Mouse (Mus musculus) hindbrain, embryonic 10.5 days (tissue): ENCODE data around the gene Mpped1. TPM values are rescaled to one million over a fixed set of nuclear protein-coding genes. Genes with fewer than 3 reads are reported as not detected.

ENCODE experiments used
- DNase-seq: peaks from one replicate; pipeline ENCODE4 v3.0.0-alpha.2; 2017; ENCODE audit warnings: low spot score
- H3K27ac ChIP-seq: fragments of 300-500 bp; sonication (generic); 2 replicates; pipeline ENCODE4 v1.5.1; 2016; ENCODE audit warnings: mild to moderate bottlenecking, moderate library complexity
- H3K27me3 ChIP-seq: fragments of 300-500 bp; sonication (generic); 2 replicates; pipeline ENCODE4 v1.6.1; 2016; ENCODE audit warnings: mild to moderate bottlenecking; ENCODE audit not compliant: poor library complexity, insufficient read depth, severe bottlenecking
- H3K36me3 ChIP-seq: fragments of 300-500 bp; sonication (generic); 2 replicates; pipeline ENCODE4 v1.6.1; 2016; ENCODE audit warnings: mild to moderate bottlenecking, moderate library complexity
- H3K4me1 ChIP-seq: fragments of 300-500 bp; sonication (generic); replicated peaks from 2 replicates; pipeline ENCODE4 v1.6.1; 2016; ENCODE audit warnings: mild to moderate bottlenecking
- H3K4me3 ChIP-seq: fragments of 300-500 bp; sonication (generic); 2 replicates; pipeline ENCODE4 v1.5.1; 2016; ENCODE audit warnings: mild to moderate bottlenecking, moderate library complexity
- H3K9me3 ChIP-seq: fragments of 300-500 bp; sonication (generic); 2 replicates; pipeline ENCODE4 v1.6.1; 2016; ENCODE audit warnings: mild to moderate bottlenecking, moderate library complexity
- WGBS: fragments of 180-500 bp; shearing (Covaris S2); methylation state at CpG from one replicate; pipeline ENCODE4 v1.1.7; 2016; 5-methylcytosine and 5-hydroxymethylcytosine counted together
- polyA plus RNA-seq: library from polyadenylated mRNA; unstranded; fragments of >200 nt; fragmentation: Nextera tagmentation; extraction: Ambion mirVana; gene quantifications from 2 replicates; pipeline ENCODE4 v1.2.1, GENCODE M21; 2016

Mpped1 gene
- polyA plus RNA-seq, 1 experiment from 2014 or later: 5.5 TPM

- Histone ChIP-seq H3K36me3 (no peaks in the 10 kb centered on the region), H3K9me3 (peaks cover 9% of the 10 kb centered on the region), H3K27ac (no peak overlapping the region), H3K4me3 (no peak overlapping the region), H3K4me1 (no peaks in the 10 kb centered on the region), H3K27me3 (no peaks in the 10 kb centered on the region)
- 89% methylated on average over 6 of the region's 6 CpGs for WGBS
- no peak for DNase-seq
These were observed 34.8 kb downstream of the Mpped1 start for GRCm38 (mm10) chr15:83814106-83814505.

DNA sequence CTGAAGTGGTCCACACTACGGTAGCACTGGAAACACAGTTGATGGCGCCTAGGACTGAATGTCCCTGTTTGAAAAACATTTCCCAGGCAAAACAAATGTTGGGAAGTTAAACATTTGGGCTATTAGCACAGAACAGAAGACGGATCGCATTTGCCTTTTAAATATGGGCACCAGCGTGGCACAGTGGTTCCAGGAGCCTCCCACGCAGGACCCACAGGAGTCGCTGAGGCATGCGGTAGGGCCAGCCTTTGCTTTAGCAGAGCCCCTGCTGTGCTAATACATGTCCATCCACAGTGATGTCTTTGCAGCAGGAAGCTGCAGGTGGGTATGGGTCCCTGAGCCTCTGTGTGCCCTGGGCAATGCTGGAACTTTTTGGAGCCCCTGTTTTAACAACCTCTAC lies 48.7 kb downstream of the Mpped1 start:
- Histone ChIP-seq H3K27ac (no peak overlapping the region), H3K4me3 (no peak overlapping the region), H3K36me3 (no peaks in the 10 kb centered on the region), H3K4me1 (no peaks in the 10 kb centered on the region), H3K27me3 (no peaks in the 10 kb centered on the region), H3K9me3 (no peaks in the 10 kb centered on the region)
- 82% methylated on average over 8 of the region's 8 CpGs for WGBS
- DNase-seq: no peak

DNA sequence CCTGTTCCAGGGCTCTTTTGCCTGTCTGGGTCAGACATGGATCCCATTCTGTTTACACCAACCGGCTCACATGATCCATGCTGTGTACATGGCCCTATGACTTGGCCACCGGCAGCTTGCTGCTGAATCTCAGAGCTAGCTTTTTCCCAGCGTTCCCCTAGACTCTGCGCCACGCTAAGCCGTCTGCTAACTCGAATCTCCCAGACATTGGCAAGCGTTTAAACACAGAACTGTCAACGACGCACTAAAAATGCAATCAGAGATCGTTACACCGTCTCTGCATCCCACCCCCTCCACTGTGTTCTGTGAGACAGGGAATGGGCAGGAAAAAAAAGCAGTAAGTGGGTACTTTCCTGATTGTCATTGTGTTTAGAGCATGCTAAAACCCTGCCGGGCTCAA lies 50.0 kb downstream of the Mpped1 start:
- Histone ChIP-seq H3K4me3 (no peak overlapping the region), H3K36me3 (no peaks in the 10 kb centered on the region), H3K4me1 (no peaks in the 10 kb centered on the region), H3K27ac (no peak overlapping the region), H3K9me3 (no peaks in the 10 kb centered on the region), H3K27me3 (no peaks in the 10 kb centered on the region)
- WGBS: 93% methylated on average over 13 of the region's 13 CpGs
- no peak for DNase-seq

DNA sequence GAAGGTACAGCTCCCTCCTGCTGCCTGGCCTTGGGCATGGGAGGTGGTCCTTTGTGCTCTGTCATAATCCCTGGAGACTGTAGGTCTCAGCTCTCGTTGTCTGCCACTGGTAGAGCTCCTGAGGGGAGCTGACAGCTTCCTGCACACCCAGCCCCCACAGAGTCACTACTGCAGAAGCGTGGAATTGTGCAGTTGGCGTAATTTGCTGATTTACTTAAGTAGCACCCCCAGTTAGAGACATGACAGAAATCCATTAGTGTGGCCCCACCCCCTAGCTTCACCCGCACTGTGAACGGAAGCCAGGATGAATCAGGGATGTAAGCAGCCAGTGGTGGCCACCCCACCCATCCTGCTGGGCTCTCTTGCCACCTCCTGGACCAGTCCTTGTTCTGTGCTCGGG lies 53.0 kb downstream of the Mpped1 start:
- 79% methylated on average over 6 of the region's 6 CpGs for WGBS
- DNase-seq: no peak

DNA sequence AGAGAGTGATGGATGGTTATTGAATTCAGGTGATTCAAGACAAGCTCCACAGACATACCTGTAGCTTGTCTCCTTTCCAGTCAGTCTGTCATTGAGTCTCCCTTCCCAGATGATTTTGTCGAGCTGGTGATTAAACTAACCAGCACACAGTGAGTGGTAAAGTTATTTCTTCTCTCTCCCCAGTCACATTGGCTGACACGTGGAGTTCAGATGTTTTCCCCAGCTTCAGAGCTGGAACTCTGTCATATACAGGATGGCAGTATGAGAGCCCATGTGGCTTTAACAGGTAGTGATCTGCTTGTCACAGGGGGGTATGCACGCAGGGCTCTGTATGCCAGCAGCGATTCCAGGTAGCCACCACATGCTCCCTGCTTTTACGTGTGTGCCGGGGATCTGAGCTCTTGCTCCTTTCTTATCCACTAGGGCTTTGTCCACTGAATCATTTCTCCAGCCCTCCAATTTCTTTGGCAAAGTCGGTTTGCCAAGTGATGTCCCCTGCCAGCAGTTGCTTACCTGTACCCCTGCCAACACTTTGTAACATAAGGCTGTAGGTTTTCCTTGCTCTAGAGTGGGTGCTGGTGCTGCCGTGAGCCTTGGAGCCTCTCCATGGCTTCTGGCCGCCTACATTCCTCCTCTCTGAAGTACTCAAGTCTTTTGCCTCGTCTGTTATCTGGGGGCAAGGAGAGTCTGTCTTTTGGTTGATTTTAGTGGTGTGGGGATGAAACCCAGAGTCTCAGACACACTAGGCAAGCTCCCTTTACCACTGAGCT lies 61.9 kb downstream of the Mpped1 start:
- 79% methylated on average over 10 of the region's 10 CpGs for WGBS
- Histone ChIP-seq H3K27me3 (peaks cover 29% of the 10 kb centered on the region), H3K4me3 (no peak overlapping the region), H3K9me3 (no peaks in the 10 kb centered on the region), H3K27ac (no peak overlapping the region), H3K36me3 (no peaks in the 10 kb centered on the region), H3K4me1 (peaks cover 43% of the 10 kb centered on the region)
- no peak for DNase-seq

More for the DNA sequence above, 53.0 kb downstream of the Mpped1 start:
- no peak overlapping the region for H3K4me3 ChIP-seq
- no peaks in the 10 kb centered on the region for H3K27me3 ChIP-seq
- no peaks in the 10 kb centered on the region for H3K36me3 ChIP-seq
- no peak overlapping the region for H3K27ac ChIP-seq
- H3K9me3 ChIP-seq: no peaks in the 10 kb centered on the region
- H3K4me1 ChIP-seq: no peaks in the 10 kb centered on the region

DNA sequence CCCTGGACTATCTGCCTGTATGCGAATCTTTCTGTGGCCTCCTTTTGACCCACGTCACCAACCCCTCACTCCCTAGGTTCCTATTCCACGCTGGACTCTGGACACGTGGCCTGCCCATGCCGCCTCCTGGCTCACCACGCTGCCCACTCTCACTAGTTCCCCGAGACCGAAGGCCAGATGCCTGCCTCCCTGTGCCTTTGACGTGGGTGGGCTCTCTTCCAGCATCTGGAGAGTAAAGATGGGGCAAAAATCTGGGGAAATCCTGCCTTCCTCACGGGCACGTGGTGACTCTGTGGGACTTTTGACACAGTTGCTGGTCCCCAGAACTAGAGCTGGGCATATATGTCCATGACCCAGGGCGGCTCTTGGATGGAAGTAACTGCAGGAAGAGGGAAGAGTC lies 63.2 kb downstream of the Mpped1 start:
- Histone ChIP-seq H3K36me3 (no peaks in the 10 kb centered on the region), H3K27ac (no peak overlapping the region), H3K4me1 (peaks cover 56% of the 10 kb centered on the region), H3K27me3 (peaks cover 30% of the 10 kb centered on the region), H3K9me3 (no peaks in the 10 kb centered on the region), H3K4me3 (no peak overlapping the region)
- WGBS: 81% methylated on average over 12 of the region's 12 CpGs
- DNase-seq: no peak

- no peak overlapping the region for H3K4me3 ChIP-seq
- 45% methylated on average over 22 of the region's 22 CpGs for WGBS
- H3K4me1 ChIP-seq: peaks cover 63% of the 10 kb centered on the region
- H3K9me3 ChIP-seq: no peaks in the 10 kb centered on the region
- peak overlapping the region; percentile 36 for H3K27ac ChIP-seq
- DNase-seq: no peak
- H3K36me3 ChIP-seq: no peaks in the 10 kb centered on the region
- peaks cover 30% of the 10 kb centered on the region for H3K27me3 ChIP-seq
These were observed 63.9 kb downstream of the Mpped1 start for GRCm38 (mm10) chr15:83842915-83843789.

DNA sequence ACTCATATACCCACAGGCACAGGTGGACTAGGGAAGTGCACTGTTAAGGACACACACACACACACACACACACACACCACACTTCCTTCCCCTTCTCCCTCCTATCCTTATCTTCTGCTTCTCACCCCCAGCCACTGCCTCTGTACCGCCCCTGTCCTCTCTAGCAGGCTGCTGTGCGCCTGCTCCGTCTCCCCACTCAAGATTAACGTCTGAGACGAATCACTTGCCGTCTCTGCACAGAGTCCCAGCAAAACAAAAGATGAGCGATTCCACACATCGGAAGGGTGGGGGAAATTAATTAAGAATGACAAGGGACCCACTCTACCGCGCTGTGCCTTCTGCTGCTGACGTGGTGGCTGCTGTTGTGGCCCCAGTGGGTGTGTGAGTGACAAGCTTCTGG lies 66.5 kb downstream of the Mpped1 start:
- no peak for DNase-seq
- Histone ChIP-seq H3K27me3 (peaks cover 24% of the 10 kb centered on the region), H3K36me3 (no peaks in the 10 kb centered on the region), H3K9me3 (no peaks in the 10 kb centered on the region), H3K4me3 (no peak overlapping the region), H3K4me1 (peaks cover 61% of the 10 kb centered on the region), H3K27ac (peak overlapping the region; percentile 72)
- WGBS: 48% methylated on average over 11 of the region's 11 CpGs

DNA sequence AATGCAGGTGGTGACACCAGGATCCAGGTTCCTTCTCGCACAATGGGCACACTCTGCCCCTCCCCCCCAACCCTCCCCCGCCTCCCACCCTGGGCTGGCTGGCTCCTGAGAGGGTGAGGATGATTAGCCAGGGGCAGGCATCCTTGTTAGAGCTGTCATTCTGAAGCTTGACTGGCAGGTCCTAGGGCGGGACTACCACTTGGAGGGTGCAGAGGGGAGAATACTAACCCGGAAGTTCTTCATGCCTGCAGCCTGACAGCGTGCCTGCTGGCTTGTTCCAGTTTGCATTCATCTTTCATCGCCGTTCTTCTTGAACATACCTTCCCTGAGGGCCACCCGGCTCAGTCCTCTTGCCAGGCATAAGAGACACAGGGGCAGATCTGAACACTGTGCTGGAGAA lies 67.3 kb downstream of the Mpped1 start:
- H3K27me3 ChIP-seq: peaks cover 22% of the 10 kb centered on the region
- H3K36me3 ChIP-seq: no peaks in the 10 kb centered on the region
- peaks cover 61% of the 10 kb centered on the region for H3K4me1 ChIP-seq
- 35% methylated on average over 8 of the region's 8 CpGs for WGBS
- peak; percentile 41 for DNase-seq
- H3K9me3 ChIP-seq: no peaks in the 10 kb centered on the region
- peak overlapping the region; percentile 72 for H3K27ac ChIP-seq
- 0 out of 2 replicates have a peak overlapping the region, but pooled peaks have one; percentile 9 for H3K4me3 ChIP-seq

DNA sequence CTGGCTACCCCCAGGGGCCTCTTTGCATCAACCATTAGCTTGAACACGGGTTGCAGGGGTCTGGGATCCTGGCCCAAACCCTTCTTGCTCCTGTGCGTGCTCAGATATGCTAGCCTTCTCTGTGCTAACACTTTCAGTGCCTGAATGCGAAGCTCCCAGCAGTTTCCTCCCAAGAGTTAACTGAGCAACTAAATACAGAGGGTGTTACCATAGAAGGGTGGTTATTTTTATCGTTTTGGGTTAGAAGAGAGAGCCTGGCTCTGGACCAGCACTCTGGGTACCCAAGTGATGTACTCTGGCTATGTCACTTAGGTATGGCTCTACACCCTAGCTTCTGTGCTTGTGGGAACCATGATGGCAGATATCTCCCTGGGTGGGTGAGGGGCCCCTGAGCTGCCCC lies 68.2 kb downstream of the Mpped1 start:
- Histone ChIP-seq H3K36me3 (no peaks in the 10 kb centered on the region), H3K27me3 (peaks cover 13% of the 10 kb centered on the region), H3K27ac (0 out of 2 replicates have a peak overlapping the region, but pooled peaks have one; percentile 72), H3K4me3 (no peak overlapping the region), H3K4me1 (peaks cover 61% of the 10 kb centered on the region), H3K9me3 (no peaks in the 10 kb centered on the region)
- WGBS: 77% methylated on average over 4 of the region's 4 CpGs
- no peak for DNase-seq

GRCm38 (mm10) chr15:83848193-83848592 lies 68.9 kb downstream of the Mpped1 start:
- no peak overlapping the region for H3K4me3 ChIP-seq
- WGBS: 77% methylated on average over 9 of the region's 9 CpGs
- no peak overlapping the region for H3K27ac ChIP-seq
- no peaks in the 10 kb centered on the region for H3K36me3 ChIP-seq
- H3K4me1 ChIP-seq: peaks cover 57% of the 10 kb centered on the region
- no peaks in the 10 kb centered on the region for H3K9me3 ChIP-seq
- no peak for DNase-seq
- H3K27me3 ChIP-seq: peaks cover 12% of the 10 kb centered on the region

- Histone ChIP-seq H3K27ac (no peak overlapping the region), H3K4me1 (peaks cover 8% of the 10 kb centered on the region; the same call in 1 of the 2 replicates), H3K36me3 (no peaks in the 10 kb centered on the region), H3K27me3 (no peaks in the 10 kb centered on the region), H3K4me3 (no peak overlapping the region), H3K9me3 (no peaks in the 10 kb centered on the region)
- no peak for DNase-seq
- 76% methylated on average over 5 of the region's 5 CpGs for whole genome bisulfite sequencing
These were observed 74.1 kb downstream of the Mpped1 start for GRCm38 (mm10) chr15:83853400-83853811.

- peak; percentile 59 for DNase-seq
- H3K36me3 ChIP-seq: no peaks in the 10 kb centered on the region
- H3K27me3 ChIP-seq: no peaks in the 10 kb centered on the region
- no peaks in the 10 kb centered on the region for H3K4me1 ChIP-seq
- no peak overlapping the region for H3K4me3 ChIP-seq
- no peaks in the 10 kb centered on the region for H3K9me3 ChIP-seq
- H3K27ac ChIP-seq: no peak overlapping the region
- 28% methylated on average over 8 of the region's 8 CpGs for WGBS
These were observed 77.9 kb downstream of the Mpped1 start for GRCm38 (mm10) chr15:83857129-83857528.
